Mouse (Mus musculus): ENCODE results near the gene Gng12. TPM values are rescaled to one million over a fixed set of nuclear protein-coding genes. Genes with fewer than 3 reads are reported as not detected.

The Gng12 gene
- 23.2 TPM for polyA plus RNA-seq (2017; shearing (Covaris generic))

GRCm38 (mm10) chr6:66896119-66896920 lies at the start of gene Gng12:
Gng12 (plus strand) TSS chr6:66896397.

DNA sequence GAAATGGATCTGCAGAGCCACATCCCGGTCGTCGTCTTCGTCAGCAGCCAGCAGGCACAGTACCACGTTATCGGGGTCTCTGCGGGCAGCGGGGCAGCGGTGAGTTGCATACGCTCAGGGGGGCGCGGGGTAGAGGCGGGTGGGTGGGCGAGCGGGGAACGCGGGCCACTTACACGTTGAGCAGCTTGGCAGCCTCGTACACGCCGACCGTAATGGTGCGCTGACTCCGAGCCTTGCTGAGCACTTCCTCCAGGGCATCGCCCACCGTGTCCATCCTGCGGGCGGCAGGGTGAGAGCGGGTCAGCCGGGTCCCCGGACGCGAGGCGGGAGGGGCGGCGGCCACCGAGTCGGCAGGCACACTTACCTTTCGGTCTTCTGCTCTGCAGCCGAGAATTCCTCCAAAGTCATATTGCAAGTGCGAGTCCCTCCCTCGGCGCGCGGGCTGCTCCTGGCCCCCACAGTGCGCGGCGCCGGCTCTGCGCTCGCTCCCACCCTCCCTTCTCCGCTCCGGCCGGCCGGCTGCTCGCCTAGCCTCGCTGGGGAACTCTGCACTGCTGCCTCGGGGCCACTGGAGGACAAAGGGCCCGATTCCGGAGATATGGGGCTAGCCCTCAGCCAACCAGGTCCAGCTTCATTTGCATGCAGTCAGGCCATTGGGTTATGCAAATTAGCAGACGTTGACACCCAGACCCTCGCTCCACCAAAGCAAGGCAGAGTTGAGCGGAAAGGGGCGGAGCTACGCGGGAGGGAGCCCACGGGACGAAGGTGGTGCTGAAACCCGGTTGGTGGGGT lies 140.8 kb downstream of the Gng12 start, which contains the start of gene Gadd45a:
Gadd45a (minus strand) TSS at position 621 of the 792 bp plus-strand sequence.

Other genes starting within 250 kb of the Gng12 start
- gene Vmn1r35, start 210.5 kb upstream of the Gng12 start, polyA plus RNA-seq (2017; shearing (Covaris generic)) = not detected
- not detected for gene Vmn1r36, start 177.2 kb upstream of the Gng12 start, polyA plus RNA-seq (2017; shearing (Covaris generic))
- not detected for gene Vmn1r37, start 167.0 kb upstream of the Gng12 start, polyA plus RNA-seq (2017; shearing (Covaris generic))
- gene Vmn1r38, start 113.8 kb upstream of the Gng12 start, polyA plus RNA-seq (2017; shearing (Covaris generic)) = 0.07 TPM
- gene Vmn1r39, start 85.8 kb upstream of the Gng12 start, polyA plus RNA-seq (2017; shearing (Covaris generic)) = not detected
- 8.1 TPM for gene Gadd45a, start 141.1 kb downstream of the Gng12 start, polyA plus RNA-seq (2017; shearing (Covaris generic))